Mouse (Mus musculus) left cerebral cortex, postnatal 4 days (tissue): ENCODE results near the gene Spata25. TPM values are rescaled to one million over a fixed set of nuclear protein-coding genes. Genes with fewer than 3 reads are reported as not detected.
"Not testable (repeated sequence)": the region's sequence is repeated elsewhere in the genome, so short reads cannot be mapped to it uniquely, and the experiment has no call there.

Source experiments
- DNase-seq: peaks from one replicate; pipeline ENCODE4 v3.0.0-alpha.2; 2022
- intact Hi-C: fragments of 180-260 bp; cut with DNase I; formaldehyde crosslinking; loops from one replicate; pipeline ENCODE4 v1.15.1; 2025
- total RNA-seq, 2 experiments: library from RNA; stranded (reverse); gene quantifications; 2 replicates each; pipeline ENCODE4 v1.2.3; 2021

Spata25 gene
- total RNA-seq, 2 experiments from 2014 or later, result 1.1 to 1.2 TPM

GRCm38 (mm10) chr2:164856309-164857100 lies 28.2 kb upstream of the Spata25 start:
- DNase-seq, result no peak
- intact Hi-C loops, result loop anchor here (2.0 kb wide), 1 partner anchor 20 kb away; no protein-coding TSS in a partner anchor

GRCm38 (mm10) chr2:164855572-164855971 lies 27.2 kb upstream of the Spata25 start:
- intact Hi-C loops, DNase-seq: not testable (repeated sequence)

- intact Hi-C loops, result no loop called here
- no peak for DNase-seq
Observed at GRCm38 (mm10) chr2:164850061-164850460, 21.7 kb upstream of the Spata25 start.

- no peak for DNase-seq
- intact Hi-C loops, result no loop called here
Observed at GRCm38 (mm10) chr2:164845782-164846181, 17.4 kb upstream of the Spata25 start.

GRCm38 (mm10) chr2:164835164-164835563 lies 6.8 kb upstream of the Spata25 start:
- intact Hi-C loops, result no loop called here
- no peak for DNase-seq

GRCm38 (mm10) chr2:164834531-164834930 lies 6.2 kb upstream of the Spata25 start:
- intact Hi-C loops, result no loop called here

GRCm38 (mm10) chr2:164833314-164833959 lies 5.1 kb upstream of the Spata25 start, which contains the start of gene Neurl2:
Gene Neurl2, minus strand, starts transcription at chr2:164833456.
- DNase-seq, result peak; percentile 92
- intact Hi-C loops, result no loop called here

More at GRCm38 (mm10) chr2:164834531-164834930, 6.2 kb upstream of the Spata25 start:
- no peak for DNase-seq

- intact Hi-C loops, result no loop called here
- peak; percentile 75 for DNase-seq
Observed at GRCm38 (mm10) chr2:164832748-164833301, 4.5 kb upstream of the Spata25 start, which contains the start of gene Ctsa. Gene Ctsa, plus strand, starts transcription at chr2:164832873.

GRCm38 (mm10) chr2:164832032-164832747 lies 3.9 kb upstream of the Spata25 start:
- intact Hi-C loops, result no loop called here

GRCm38 (mm10) chr2:164831029-164831428 lies 2.7 kb upstream of the Spata25 start:
- no peak for DNase-seq
- intact Hi-C loops, result no loop called here

More at GRCm38 (mm10) chr2:164832032-164832747, 3.9 kb upstream of the Spata25 start:
- peak; percentile 62 for DNase-seq

- no peak for DNase-seq
- intact Hi-C loops, result no loop called here
Observed at GRCm38 (mm10) chr2:164829090-164829489, 753 bp upstream of the Spata25 start.

GRCm38 (mm10) chr2:164827146-164827850 lies 1.0 kb downstream of the Spata25 start:
- intact Hi-C loops, result no loop called here
- no peak for DNase-seq

- no peak for DNase-seq
- intact Hi-C loops, result no loop called here
Observed at GRCm38 (mm10) chr2:164825521-164825920, 2.8 kb downstream of the Spata25 start.

GRCm38 (mm10) chr2:164823969-164824368 lies 4.4 kb downstream of the Spata25 start:
- DNase-seq, result no peak
- intact Hi-C loops, result no loop called here

GRCm38 (mm10) chr2:164823181-164823585 lies 5.2 kb downstream of the Spata25 start:
- DNase-seq, result no peak
- intact Hi-C loops, result no loop called here

- intact Hi-C loops, result no loop called here
- DNase-seq, result peak; percentile 99
Observed at GRCm38 (mm10) chr2:164822636-164823165, 5.6 kb downstream of the Spata25 start, which contains the start of gene Zswim1. Gene Zswim1, plus strand, starts transcription at chr2:164822686.

GRCm38 (mm10) chr2:164821060-164821459 lies 7.3 kb downstream of the Spata25 start:
- intact Hi-C loops, result no loop called here
- DNase-seq, result no peak

GRCm38 (mm10) chr2:164817703-164818102 lies 10.6 kb downstream of the Spata25 start:
- DNase-seq, result no peak

GRCm38 (mm10) chr2:164817206-164817605 lies 11.1 kb downstream of the Spata25 start:
- intact Hi-C loops, result no loop called here
- DNase-seq, result no peak

More at GRCm38 (mm10) chr2:164817703-164818102, 10.6 kb downstream of the Spata25 start:
- intact Hi-C loops, result no loop called here

- DNase-seq, result no peak
- intact Hi-C loops, result no loop called here
Observed at GRCm38 (mm10) chr2:164815821-164816220, 12.5 kb downstream of the Spata25 start.
